In the genomic region with DNA sequence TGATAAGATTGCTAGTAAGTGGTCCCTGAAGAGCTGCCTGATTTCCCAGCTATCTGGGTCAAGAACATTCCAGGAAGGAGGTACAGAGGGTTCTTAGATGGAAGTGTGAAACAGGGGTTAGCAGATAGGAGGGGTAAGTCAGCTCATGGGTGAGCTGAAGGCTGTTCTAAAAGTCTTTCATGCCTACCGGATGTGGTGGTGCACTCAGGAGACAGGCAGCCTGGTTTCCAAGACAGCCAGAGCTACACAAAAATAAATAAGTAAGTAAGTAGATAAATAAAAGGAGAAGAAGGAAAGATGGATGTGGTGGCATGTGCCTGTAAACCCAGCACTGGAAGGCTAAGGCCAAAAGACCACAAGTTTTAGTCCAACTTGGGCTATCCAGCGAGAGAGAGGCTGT, we compare ENCODE assay signal across 14 mouse cellular contexts.
"Had no signal": no experiment of that assay in that cellular context is flagged by ENCODE, and none has a peak within 500 bp of the region (broad histone marks: within the 10 kb centered on the region; RNA-seq: fewer than 3 reads in every experiment).

No protein-coding gene starts in this region.

- H3K9me3 ChIP-seq: intestine, embryonic 15.5 days; limb, embryonic 10.5 days; liver, embryonic 15.5 days; lung, embryonic 15.5 days; midbrain, embryonic 13.5 days; neural tube, embryonic 15.5 days had no signal

- H3K27ac ChIP-seq: intestine, embryonic 15.5 days; layer of hippocampus, adult 2 months; limb, embryonic 10.5 days; liver, embryonic 15.5 days; lung, embryonic 15.5 days; midbrain, embryonic 13.5 days; neural tube, embryonic 15.5 days; stomach, postnatal 0 days had no signal

- H3K27me3 ChIP-seq: intestine, embryonic 15.5 days; liver, embryonic 15.5 days; lung, embryonic 15.5 days; midbrain, embryonic 13.5 days; neural tube, embryonic 15.5 days had no signal

- ATAC-seq: intestine, embryonic 15.5 days; midbrain, embryonic 13.5 days had no signal

- H3K36me3 ChIP-seq: intestine, embryonic 15.5 days; limb, embryonic 10.5 days; lung, embryonic 15.5 days; midbrain, embryonic 13.5 days; neural tube, embryonic 15.5 days had no signal

- H3K4me3 ChIP-seq: intestine, embryonic 15.5 days; layer of hippocampus, adult 2 months; limb, embryonic 10.5 days; liver, embryonic 15.5 days; lung, embryonic 15.5 days; midbrain, embryonic 13.5 days; neural tube, embryonic 15.5 days had no signal

- H3K9ac ChIP-seq: intestine, embryonic 15.5 days; liver, embryonic 15.5 days; lung, embryonic 15.5 days; midbrain, embryonic 13.5 days; neural tube, embryonic 15.5 days had no signal

- DNase-seq: kidney, adult 18-20 months; kidney, postnatal 10 days; kidney, postnatal 4 days; right cerebral cortex, adult 18-20 months; right cerebral cortex, postnatal 25 days had no signal

- H3K4me2 ChIP-seq: intestine, embryonic 15.5 days; liver, embryonic 11.5 days; liver, embryonic 15.5 days; lung, embryonic 15.5 days; midbrain, embryonic 13.5 days; neural tube, embryonic 15.5 days had no signal
